Comparison of ENCODE assay signal across 8 mouse cellular contexts in the genomic region with DNA sequence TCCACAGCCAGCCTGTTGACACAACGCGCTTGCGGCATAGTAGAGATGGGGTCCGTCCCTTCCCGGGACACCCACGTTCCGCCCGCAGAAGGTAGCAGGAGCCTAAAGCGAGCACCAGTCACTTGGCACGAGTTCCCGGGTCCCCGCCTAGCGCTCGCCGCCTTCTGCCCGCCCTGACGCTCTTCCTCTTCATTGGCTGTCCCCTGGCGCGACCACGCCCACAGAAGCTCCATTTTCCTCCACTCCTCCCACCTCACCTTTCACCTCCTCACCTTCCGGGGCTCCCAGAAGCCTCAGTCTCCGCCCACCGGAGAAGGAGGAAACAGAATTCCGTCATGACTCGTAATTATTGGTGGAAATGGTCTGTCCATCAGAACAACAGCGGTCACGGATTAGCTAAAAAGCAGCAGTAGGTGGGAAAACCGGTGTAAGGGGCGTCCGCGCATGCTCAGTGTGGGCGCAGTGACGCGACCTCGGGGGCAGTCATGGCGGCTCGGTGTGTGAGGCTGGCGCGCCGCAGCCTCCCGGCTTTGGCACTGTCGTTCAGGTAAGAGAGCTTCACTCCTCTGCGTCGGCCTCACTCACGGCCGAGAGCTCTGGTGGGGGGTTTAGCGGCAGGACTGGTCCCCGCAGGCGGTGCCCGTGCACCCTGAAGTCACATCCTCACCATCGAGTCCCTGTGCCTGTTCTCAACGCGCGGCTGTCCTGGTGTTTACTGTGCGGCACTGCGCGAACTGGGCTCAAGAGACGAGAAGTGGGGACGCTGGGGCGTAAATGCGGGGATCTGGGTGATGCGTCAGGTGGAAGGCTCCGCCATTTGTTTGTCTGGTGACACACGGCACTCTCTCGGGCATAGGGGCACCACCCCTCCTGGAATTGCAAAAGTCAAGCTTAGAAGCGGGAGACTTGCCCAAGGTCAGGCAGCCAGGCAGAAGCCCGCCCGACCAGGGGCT. TPM values are rescaled to one million over a fixed set of nuclear protein-coding genes. Genes with fewer than 3 reads are reported as not detected.
DNase-seq lines count a peak whose midpoint lies in the region; ATAC-seq and TF ChIP-seq lines count a peak whose summit lies in the region.

A gene (plus strand): TSS at position 290 of the 953 bp plus-strand sequence.

- no peak for TF ChIP-seq RAD21 in MEL (IDR thresholded peaks at IDR 0.05; ENCODE audit: low read depth, low read length)

- peaks cover 2 to 15% of the 10 kb centered on the region in 2 experiments; a peak in 3 of 4 replicates for H3K4me1 ChIP-seq in MEL (ENCODE audit: control insufficient read depth in 1 of 2, insufficient read depth in 2 of 2, low read length in 2 of 2)
- H3K4me1 ChIP-seq in cerebellum, adult 2 months (ENCODE audit: control insufficient read depth, insufficient read depth, low read length) = peaks cover 4% of the 10 kb centered on the region; the same call in 1 of the 2 replicates
- peaks cover 6% of the 10 kb centered on the region; the same call in 1 of the 2 replicates for H3K4me1 ChIP-seq in forebrain, postnatal 0 days (ENCODE audit: insufficient read depth)
- H3K4me1 ChIP-seq in lung, embryonic 15.5 days = peaks cover 18% of the 10 kb centered on the region

- H3K79me2 ChIP-seq in MEL (ENCODE audit: control insufficient read depth, insufficient read depth, low read length, poor library complexity) = peaks cover 35% of the 10 kb centered on the region

- TF ChIP-seq CTCF in MEL (IDR thresholded peaks at IDR 0.05 in 2 of 3, conservative IDR thresholded peaks at IDR 0.05 in 1 of 3; ENCODE audit: control insufficient read depth in 1 of 3, insufficient read depth in 1 of 3, low read depth in 2 of 3, low read length in 3 of 3, poor library complexity in 1 of 3, severe bottlenecking in 1 of 3) = no peak
- no peak for TF ChIP-seq CTCF in cerebellum, adult 2 months (IDR thresholded peaks at IDR 0.05; ENCODE audit: borderline replicate concordance, insufficient read depth, low read depth, low read length)
- TF ChIP-seq CTCF in forebrain, postnatal 0 days (IDR thresholded peaks at IDR 0.05; ENCODE audit: low read depth) = 0 out of 2 replicates have a peak, but pooled peaks have one; percentile 10

- WGBS in cerebellum, adult 2 months = under 1% methylated on average over 67 of the region's 68 CpGs
- WGBS in forebrain, postnatal 0 days = under 1% methylated on average over 68 of the region's 68 CpGs
- WGBS in lung, embryonic 15.5 days = under 1% methylated on average over 68 of the region's 68 CpGs

- H3K4me3 ChIP-seq in MEL (ENCODE audit: control insufficient read depth in 1 of 2, insufficient read depth in 1 of 2, low read depth in 2 of 2, low read length in 2 of 2) = peak within 1 kb of the TSS; percentile 90 to 91
- peak within 1 kb of the TSS; percentile 92 for H3K4me3 ChIP-seq in cerebellum, adult 2 months (replicated peaks; ENCODE audit: insufficient read depth, low read depth, low read length)
- H3K4me3 ChIP-seq in forebrain, postnatal 0 days (ENCODE audit: low read depth, low read length) = peak within 1 kb of the TSS; percentile 84
- H3K4me3 ChIP-seq in lung, embryonic 15.5 days = peak within 1 kb of the TSS; percentile 67

- H3K27me3 ChIP-seq in MEL (ENCODE audit: control insufficient read depth in 1 of 2, insufficient read depth in 2 of 2, low read length in 2 of 2) = no peaks in the 10 kb centered on the region
- H3K27me3 ChIP-seq in cerebellum, adult 2 months (ENCODE audit: control insufficient read depth, insufficient read depth, low read length) = no peaks in the 10 kb centered on the region
- no peaks in the 10 kb centered on the region for H3K27me3 ChIP-seq in forebrain, postnatal 0 days (ENCODE audit: insufficient read depth, low read length)
- H3K27me3 ChIP-seq in lung, embryonic 15.5 days = no peaks in the 10 kb centered on the region

- TF ChIP-seq POLR2A in MEL (IDR thresholded peaks at IDR 0.05; ENCODE audit: control insufficient read depth in 1 of 2, insufficient read depth in 1 of 2, low read depth in 1 of 2, low read length in 2 of 2, poor library complexity in 1 of 2) = peak; percentile 35 to 98; a peak in 3 of 4 replicates
- peak; percentile 96 for TF ChIP-seq POLR2A in cerebellum, adult 2 months (IDR thresholded peaks at IDR 0.05; ENCODE audit: borderline replicate concordance, insufficient read depth, low read length)

- peak within 1 kb of the TSS; percentile 49 for H3K27ac ChIP-seq in MEL (ENCODE audit: control insufficient read depth, low read depth, low read length)
- peak within 1 kb of the TSS; percentile 39 for H3K27ac ChIP-seq in cerebellum, adult 2 months (ENCODE audit: insufficient read depth, low read length)
- peak within 1 kb of the TSS; percentile 72 for H3K27ac ChIP-seq in forebrain, postnatal 0 days (ENCODE audit: low read depth, low read length)
- H3K27ac ChIP-seq in lung, embryonic 15.5 days = peak within 1 kb of the TSS; percentile 42

- H3K9ac ChIP-seq in MEL (ENCODE audit: control insufficient read depth, low read depth, low read length, poor library complexity, severe bottlenecking) = peak within 1 kb of the TSS; percentile 88
- peak within 1 kb of the TSS; percentile 74 for H3K9ac ChIP-seq in forebrain, postnatal 0 days
- peak within 1 kb of the TSS; percentile 69 for H3K9ac ChIP-seq in lung, embryonic 15.5 days

- no peaks in the 10 kb centered on the region for H3K9me3 ChIP-seq in MEL (replicated peaks; ENCODE audit: insufficient read depth, low read length)
- H3K9me3 ChIP-seq in forebrain, postnatal 0 days (ENCODE audit: low read length) = no peaks in the 10 kb centered on the region
- no peaks in the 10 kb centered on the region for H3K9me3 ChIP-seq in lung, embryonic 15.5 days

- ATAC-seq in forebrain, postnatal 0 days = peak; percentile 96
- peak; percentile 96 for ATAC-seq in lung, embryonic 15.5 days (ENCODE audit: borderline replicate concordance, extremely low read depth, low FRiP score, low TSS enrichment)

- peak; percentile 100 for DNase-seq in MEL (ENCODE audit: low read depth, low spot score)
- peak; percentile 96 to 100 for DNase-seq in cerebellum, adult 2 months
- peak; percentile 99 for DNase-seq in forebrain, postnatal 0 days
- DNase-seq in heart, postnatal 4 days = peak; percentile 97
- DNase-seq in layer of hippocampus, adult 8-10 months (ENCODE audit: low spot score in 2 of 2) = peak; percentile 98 to 100
- DNase-seq in ovary, adult 18-20 months (ENCODE audit: low spot score) = peak; percentile 99
- DNase-seq in thymus, postnatal 0 days (ENCODE audit: low spot score) = peak; percentile 99

- peaks cover 7 to 14% of the 10 kb centered on the region in 2 experiments for H3K36me3 ChIP-seq in MEL (ENCODE audit: control insufficient read depth in 1 of 2, insufficient read depth in 2 of 2, low read length in 2 of 2)
- H3K36me3 ChIP-seq in forebrain, postnatal 0 days (ENCODE audit: insufficient read depth) = peaks cover 20% of the 10 kb centered on the region
- peaks cover 8% of the 10 kb centered on the region for H3K36me3 ChIP-seq in lung, embryonic 15.5 days

- peak within 1 kb of the TSS; percentile 96 for H3K4me2 ChIP-seq in forebrain, postnatal 0 days (ENCODE audit: low read depth)
- peak within 1 kb of the TSS; percentile 89 for H3K4me2 ChIP-seq in lung, embryonic 15.5 days

- TF ChIP-seq EP300 in MEL (IDR thresholded peaks at IDR 0.05; ENCODE audit: low read depth in 1 of 2, low read length in 2 of 2) = no peak

TF ChIP-seq in MEL, 35 proteins besides CTCF, POLR2A, EP300 and RAD21 (continues in another document):
- peak; percentile 82 for TF ChIP-seq TBP (IDR thresholded peaks at IDR 0.05; ENCODE audit: low read depth, low read length)
- TF ChIP-seq BHLHE40 (IDR thresholded peaks at IDR 0.05; ENCODE audit: borderline replicate concordance, low read depth, low read length) = no peak
- peak; percentile 93 for TF ChIP-seq ELF1 (IDR thresholded peaks at IDR 0.05; ENCODE audit: low read depth, low read length)
- TF ChIP-seq ZC3H11A (IDR thresholded peaks at IDR 0.05; ENCODE audit: low read depth, low read length) = no peak
- TF ChIP-seq CHD2 (IDR thresholded peaks at IDR 0.05; ENCODE audit: low read length) = peak; percentile 89
- peak; percentile 94 for TF ChIP-seq SIN3A (IDR thresholded peaks at IDR 0.05; ENCODE audit: low read length)
- peak; percentile 97 for TF ChIP-seq NELFE (IDR thresholded peaks at IDR 0.05; ENCODE audit: low read depth, low read length)
- no peak for TF ChIP-seq POLR2AphosphoS5 (IDR thresholded peaks at IDR 0.05; ENCODE audit: borderline replicate concordance, low read depth, low read length)
- TF ChIP-seq E2F4 (IDR thresholded peaks at IDR 0.05; ENCODE audit: borderline replicate concordance, low read depth, low read length) = no peak
- TF ChIP-seq TAL1 (IDR thresholded peaks at IDR 0.05; ENCODE audit: low read length) = no peak
- no peak; the same call in 1 of the 2 replicates for TF ChIP-seq SMC3 (IDR thresholded peaks at IDR 0.05; ENCODE audit: low read depth, low read length)
- peak; percentile 89 for TF ChIP-seq KAT2A (conservative IDR thresholded peaks at IDR 0.05; ENCODE audit: low read depth, low read length)
- no peak for TF ChIP-seq MEF2A (IDR thresholded peaks at IDR 0.05; ENCODE audit: extremely low read depth, insufficient replicate concordance, low read depth, low read length, poor library complexity, severe bottlenecking)
- TF ChIP-seq USF1 (IDR thresholded peaks at IDR 0.05; ENCODE audit: low read depth, low read length) = no peak
- no peak for TF ChIP-seq USF2 (IDR thresholded peaks at IDR 0.05; ENCODE audit: borderline replicate concordance in 1 of 2, insufficient read depth in 1 of 2, low read depth in 1 of 2, low read length in 2 of 2)
- peak; percentile 90 for TF ChIP-seq NRF1 (IDR thresholded peaks at IDR 0.05; ENCODE audit: insufficient read depth, low read depth, low read length, poor library complexity, severe bottlenecking)
- TF ChIP-seq ZKSCAN1 (IDR thresholded peaks at IDR 0.05; ENCODE audit: low read depth, low read length) = no peak
- peak; percentile 74 for TF ChIP-seq MAZ (IDR thresholded peaks at IDR 0.05; ENCODE audit: low read depth, low read length)
- TF ChIP-seq POLR2AphosphoS2 (IDR thresholded peaks at IDR 0.05; ENCODE audit: low read length) = peak; percentile 97
- peak; percentile 93 for TF ChIP-seq MXI1 (IDR thresholded peaks at IDR 0.05; ENCODE audit: low read depth, low read length)

RNA-seq across cellular contexts. Expression of the gene that starts here (rescaled TPM):
- 68.0 and 75.7 TPM in 2 replicates for total RNA-seq in MEL (2012; rRNA removed)
- 10 to 100 TPM; 41.1 to 87.4 TPM for polyA plus RNA-seq in MEL (2012; ENCODE audit: insufficient read depth in 1 of 2, insufficient read length in 2 of 2, low read depth in 1 of 2, low replicate concordance in 2 of 2, missing spikeins in 1 of 2)
- polyA plus RNA-seq in cerebellum, adult 2 months (2012; rRNA removed) = 25.8 and 27.3 TPM in 2 replicates
- 19.1 and 20.2 TPM in 2 replicates for total RNA-seq in forebrain, postnatal 0 days (2014; rRNA removed)
- polyA plus RNA-seq in forebrain, postnatal 0 days (2015; fragmentation: Nextera tagmentation; extraction: Ambion mirVana) = 42.0 and 45.0 TPM in 2 replicates
- total RNA-seq in heart, postnatal 4 days (2021) = 10 to 100 TPM; 58.3 to 61.5 TPM
- total RNA-seq in layer of hippocampus, adult 8-10 months (2022) = 10 to 100 TPM; 20.7 to 22.7 (median 21.3) TPM
- 50.3 and 51.3 TPM in 2 replicates for polyA plus RNA-seq in lung, embryonic 15.5 days (2015; fragmentation: Nextera tagmentation; extraction: Ambion mirVana)
- polyA plus RNA-seq in thymus, postnatal 0 days (2015; fragmentation: Nextera tagmentation; extraction: Ambion mirVana) = 59.3 and 63.6 TPM in 2 replicates

Comparison
In these comparisons a context has a peak if more than half of its experiments do, and no peak if none do; other contexts are left out.
1. Peak in every context shown above with its lines: DNase-seq, ATAC-seq, H3K4me3 ChIP-seq and H3K27ac ChIP-seq.